11 mouse cellular contexts compared by ENCODE assay signal in genomic region chr3:134851342-134851741, GRCm38 (mm10). TPM values are rescaled to one million over a fixed set of nuclear protein-coding genes. Genes with fewer than 3 reads are reported as not detected.
"Had no signal": no experiment of that assay in that cellular context is flagged by ENCODE, and none has a peak within 500 bp of the region (broad histone marks: within the 10 kb centered on the region; RNA-seq: fewer than 3 reads in every experiment).

No protein-coding gene starts in this region.

- H3K9ac ChIP-seq: limb, embryonic 13.5 days; liver, embryonic 14.5 days; stomach, embryonic 15.5 days had no signal

- H3K4me1 ChIP-seq: limb, embryonic 13.5 days; stomach, embryonic 15.5 days had no signal

- H3K27me3 ChIP-seq: limb, embryonic 13.5 days; stomach, embryonic 15.5 days had no signal

- H3K4me2 ChIP-seq: limb, embryonic 13.5 days; stomach, embryonic 15.5 days had no signal

- H3K4me3 ChIP-seq: limb, embryonic 13.5 days; stomach, embryonic 15.5 days had no signal

- H3K27ac ChIP-seq: limb, embryonic 13.5 days; liver, embryonic 14.5 days; stomach, embryonic 15.5 days had no signal

- H3K9me3 ChIP-seq: limb, embryonic 13.5 days; stomach, embryonic 15.5 days had no signal

- DNase-seq: kidney, adult 18-20 months; kidney, postnatal 14 days; left cerebral cortex, postnatal 4 days; lung, adult 18-20 months; thymus, adult 2 months; thymus, postnatal 25 days had no signal

- H3K36me3 ChIP-seq: limb, embryonic 13.5 days; stomach, embryonic 15.5 days had no signal

RNA-seq across cellular contexts. Expression of gene Tacr3, which starts 22.5 kb away (rescaled TPM):
- total RNA-seq: liver, adult 2 months had no signal
- polyA plus RNA-seq: liver, adult 2 months; lung, embryonic 16.5 days had no signal
